Mouse (Mus musculus): ENCODE measurements at regions not wholly inside any gene's neighbourhood (a gene's known extent, or its start where the extent isn't known, plus 50 kb on each side); places are given as distances from the start of the nearest gene placed in this dataset.

DNA sequence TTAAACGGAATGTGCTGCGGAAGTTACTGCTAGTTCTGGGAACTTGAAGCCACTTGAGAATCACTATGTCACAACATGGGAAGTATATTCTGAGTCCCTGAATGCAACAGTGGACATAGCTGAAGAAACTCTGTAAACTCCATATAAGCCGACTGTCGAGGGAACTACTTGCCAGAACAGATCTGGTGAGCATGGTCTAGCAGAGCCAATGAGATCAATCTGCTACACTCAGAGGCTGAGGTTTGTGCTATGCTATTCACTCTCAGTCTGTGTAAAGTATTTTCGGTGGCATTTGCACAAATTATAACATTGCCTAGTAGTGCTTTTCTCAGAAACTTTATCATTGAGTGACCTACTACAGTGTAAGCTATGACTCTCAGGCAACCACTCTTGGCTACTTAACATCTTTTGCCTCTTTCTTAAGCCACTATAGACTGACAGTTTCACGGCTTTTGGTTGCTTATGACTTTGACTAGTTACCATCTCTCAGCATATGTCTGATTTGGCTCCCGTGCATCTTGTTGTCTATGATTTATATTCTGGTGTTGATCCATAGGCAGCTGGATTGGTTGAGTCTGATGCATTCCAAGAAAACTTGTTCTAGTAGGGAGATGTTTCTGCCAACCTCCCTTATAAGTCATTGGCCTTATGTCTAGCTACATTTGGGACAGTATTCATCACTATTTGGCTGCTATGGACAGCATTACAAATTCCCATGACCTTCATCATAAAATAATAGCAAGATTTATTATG lies 2094.8 kb upstream of the 5930422O12Rik start:
- TF ChIP-seq POLR2A (IDR thresholded peaks at IDR 0.05; ENCODE audit: borderline replicate concordance, extremely low read depth, low read depth, low read length) (no peak), CTCF (IDR thresholded peaks at IDR 0.05; ENCODE audit: insufficient read depth, low read length) (no peak)

All from lung, adult 2 months (tissue).